Mouse (Mus musculus): ENCODE measurements at regions not wholly inside any gene's neighbourhood (a gene's known extent, or its start where the extent isn't known, plus 50 kb on each side); places are given as distances from the start of the nearest gene placed in this dataset.

DNA sequence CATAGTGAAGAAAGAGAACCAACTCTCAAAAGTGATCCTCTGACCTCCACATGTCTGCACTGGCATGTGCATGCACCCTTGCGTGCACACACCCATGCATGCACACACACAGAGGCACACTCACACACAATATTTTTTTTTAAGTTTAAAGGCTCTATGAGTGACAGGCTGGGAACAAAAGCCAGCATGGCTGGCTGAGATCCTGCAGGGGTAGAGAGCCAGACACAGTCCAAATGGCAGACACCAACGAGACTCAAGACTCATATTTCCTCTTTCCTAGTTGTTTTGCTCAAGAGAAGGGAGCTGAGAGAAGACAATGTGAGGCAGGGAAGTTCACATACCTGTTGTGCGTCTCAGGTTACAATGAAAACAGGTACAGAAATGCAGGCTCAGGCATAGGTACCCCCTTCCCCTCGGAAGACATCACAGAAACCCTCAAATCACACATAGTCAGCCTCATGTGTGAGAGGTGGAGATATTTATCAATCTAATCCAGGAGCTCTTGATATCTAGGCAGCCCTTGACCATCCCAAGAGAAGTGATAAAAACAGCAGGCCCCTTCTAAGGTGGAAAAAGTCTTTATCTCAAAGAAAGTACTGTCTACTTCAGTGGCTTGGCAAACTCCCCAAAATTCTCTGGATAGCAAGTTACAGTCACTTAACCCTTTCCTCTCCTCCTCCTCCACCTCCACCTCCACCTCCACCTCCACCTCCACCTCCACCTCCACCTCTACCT lies 101.4 kb upstream of the Cd180 start:
- DNase-seq, result no peak

DNA sequence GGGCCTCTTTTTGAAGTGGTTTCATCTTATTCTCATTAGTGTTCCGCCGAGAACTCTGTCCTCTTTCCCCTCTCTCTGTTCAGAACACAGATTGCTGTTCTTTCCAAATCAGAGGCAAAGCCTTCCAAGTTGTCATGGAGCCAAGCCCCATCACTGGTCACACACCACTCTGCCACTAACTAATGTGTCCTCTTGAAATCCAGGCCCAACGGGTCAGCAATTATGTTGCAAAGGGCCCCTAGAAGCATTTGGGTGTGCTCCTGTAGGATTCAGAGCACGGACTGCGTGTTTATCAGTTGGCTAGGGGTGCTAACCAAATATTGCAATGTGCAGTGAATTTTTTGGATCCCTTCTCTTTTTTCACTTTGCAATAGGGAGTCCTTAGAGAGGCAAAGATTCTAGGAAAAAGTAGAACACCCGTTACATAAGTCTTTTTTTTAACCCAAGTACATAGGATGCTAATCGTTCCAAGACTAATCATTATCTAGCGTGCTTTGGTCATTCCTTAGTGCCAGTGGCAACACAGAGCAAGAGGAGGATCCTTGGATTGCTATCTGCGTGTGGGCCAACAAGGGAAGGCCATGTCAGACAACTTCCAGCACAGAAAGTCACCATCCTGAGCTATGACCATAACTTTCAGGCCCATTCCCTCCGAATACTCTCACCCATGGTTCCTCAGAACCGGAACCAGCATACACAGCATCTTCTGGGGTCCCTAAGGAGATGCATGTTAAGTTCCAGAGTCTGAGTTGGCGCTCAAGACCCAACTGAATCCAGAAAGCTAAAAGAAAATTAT lies 99.8 kb upstream of the Cd180 start:
- peak; percentile 67 for DNase-seq

DNA sequence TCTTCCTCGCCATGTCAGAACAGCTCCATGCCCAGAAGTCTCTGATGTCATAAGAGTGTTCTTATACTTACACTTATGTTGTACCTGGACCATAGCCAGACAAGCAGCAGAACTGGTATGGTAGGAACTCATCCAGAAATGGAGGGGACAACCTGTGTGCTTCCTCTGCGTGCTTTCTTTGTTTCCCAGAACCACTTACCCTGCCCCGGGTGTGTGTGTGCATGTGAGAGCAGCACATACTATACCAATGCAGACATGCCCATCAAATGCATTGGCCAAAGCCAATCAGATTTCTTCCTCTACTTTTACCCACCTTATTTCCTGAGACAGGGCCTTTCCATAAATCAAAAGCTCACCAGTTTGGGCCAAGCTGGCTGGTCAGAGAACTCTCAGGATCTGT lies 99.2 kb upstream of the Cd180 start:
- DNase-seq, result no peak

DNA sequence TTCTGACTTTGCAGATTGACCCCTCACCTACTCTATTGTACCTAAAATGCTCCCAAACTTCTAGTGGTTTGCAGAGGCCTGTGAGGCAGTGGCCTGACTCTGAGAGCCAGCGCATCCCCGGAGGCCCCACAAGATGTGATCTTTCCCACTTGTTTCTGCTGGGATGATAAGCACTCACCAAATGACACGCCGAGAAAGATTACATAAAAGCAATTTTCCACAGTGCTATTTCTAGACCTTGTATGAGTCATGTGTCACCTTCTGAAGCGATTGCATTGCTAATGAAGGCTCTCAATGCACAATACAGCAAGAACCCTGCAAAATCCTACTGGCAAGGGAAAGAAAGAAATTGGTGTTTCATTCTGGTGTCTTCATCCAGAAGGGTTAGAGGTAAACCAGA lies 97.8 kb upstream of the Cd180 start:
- no peak for DNase-seq

DNA sequence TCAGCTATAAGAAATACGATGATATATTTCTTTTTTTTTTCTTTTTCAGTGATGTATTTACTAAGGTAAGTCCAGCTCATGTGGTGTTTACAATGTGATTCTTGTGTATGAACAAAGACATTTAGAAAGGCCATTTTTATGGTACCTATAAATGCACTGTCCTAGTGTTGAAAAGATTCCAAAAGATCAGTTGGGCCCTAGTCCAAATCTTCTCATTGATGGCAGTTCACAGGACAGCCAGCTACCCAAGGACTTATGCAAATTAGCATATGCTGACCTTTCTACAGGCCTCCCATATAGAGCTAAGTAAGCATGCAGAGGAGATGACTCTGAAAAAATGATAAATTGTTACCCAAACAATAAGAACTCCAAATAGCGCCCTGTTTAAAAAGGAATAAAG lies 97.3 kb upstream of the Cd180 start:
- DNase-seq, result no peak

DNA sequence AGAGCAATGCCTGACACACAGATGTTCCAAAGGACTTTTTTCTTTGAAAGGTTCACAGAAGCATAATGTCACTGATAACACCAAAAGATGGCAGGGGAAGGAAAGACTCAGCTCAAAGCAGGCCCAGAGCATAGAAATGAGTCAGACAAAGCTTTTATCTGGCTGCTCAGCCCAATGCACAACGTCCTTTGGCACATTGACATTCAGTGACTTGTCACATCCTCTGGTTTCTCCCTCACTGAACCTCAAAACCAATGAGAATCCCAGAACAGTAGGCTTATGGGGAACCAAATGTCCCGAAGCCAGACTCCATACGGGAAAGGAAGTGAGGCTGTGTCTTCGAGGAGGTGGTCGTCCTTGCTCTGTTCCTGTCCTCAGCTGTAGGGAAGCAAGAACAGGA lies 95.2 kb upstream of the Cd180 start:
- DNase-seq, result no peak

DNA sequence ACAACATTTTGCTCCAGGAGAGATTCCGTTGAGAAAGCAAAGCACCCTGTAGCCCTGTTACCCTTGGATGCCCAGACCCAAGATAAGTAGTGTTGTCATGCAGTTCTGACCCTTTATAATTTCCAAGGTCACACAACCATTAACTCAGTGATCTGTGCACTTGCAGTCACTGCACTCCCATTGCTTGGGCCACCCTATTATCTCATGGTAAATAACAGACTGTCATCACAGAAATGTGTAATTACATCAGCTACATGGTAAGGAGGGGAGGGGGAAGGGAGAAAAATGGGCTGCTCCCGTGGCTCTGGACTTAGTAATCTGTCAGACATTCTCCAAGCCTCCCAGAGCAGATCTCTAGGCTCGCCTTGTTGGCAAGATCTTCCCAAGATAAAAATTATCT lies 93.8 kb upstream of the Cd180 start:
- DNase-seq, result no peak

DNA sequence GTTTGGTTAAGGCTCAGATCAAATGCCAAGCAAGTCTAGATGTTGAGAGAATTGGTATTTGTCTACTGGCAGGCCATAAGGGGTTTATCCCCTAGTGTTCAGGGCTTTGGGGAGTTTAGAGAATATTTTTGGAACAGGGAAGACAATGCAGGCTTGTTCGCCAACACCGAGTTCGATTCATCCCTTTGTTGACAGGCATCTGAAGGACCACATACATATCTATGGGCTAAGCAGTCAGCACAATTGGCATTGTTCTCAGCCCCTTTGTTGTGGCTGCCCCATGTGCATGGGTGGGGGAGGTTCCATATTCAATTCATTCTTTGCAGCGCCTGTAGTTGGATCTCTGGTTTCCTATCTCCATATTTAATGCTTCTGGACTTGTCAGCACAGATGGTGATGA lies 93.3 kb upstream of the Cd180 start:
- DNase-seq, result no peak

DNA sequence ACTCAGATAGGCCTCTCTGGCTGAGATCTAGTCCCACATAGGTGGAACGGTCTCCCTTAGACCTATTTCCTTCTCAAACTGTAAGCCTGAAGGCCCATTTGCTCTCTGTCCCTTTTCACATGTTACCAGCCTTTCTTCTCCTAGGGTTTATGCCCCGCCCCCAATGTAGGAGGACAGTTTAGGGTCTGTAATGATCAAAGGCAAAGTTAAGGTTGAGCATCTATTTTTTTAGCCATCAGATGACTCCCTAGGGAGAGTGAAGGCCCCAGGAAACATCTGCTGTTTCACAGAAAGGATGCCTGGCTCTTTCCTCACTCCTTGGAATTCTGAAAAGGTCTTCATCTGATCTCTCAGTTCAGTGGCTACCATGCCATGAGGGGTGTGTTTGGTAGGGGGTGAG lies 68.9 kb upstream of the Cd180 start:
- DNase-seq, result no peak

DNA sequence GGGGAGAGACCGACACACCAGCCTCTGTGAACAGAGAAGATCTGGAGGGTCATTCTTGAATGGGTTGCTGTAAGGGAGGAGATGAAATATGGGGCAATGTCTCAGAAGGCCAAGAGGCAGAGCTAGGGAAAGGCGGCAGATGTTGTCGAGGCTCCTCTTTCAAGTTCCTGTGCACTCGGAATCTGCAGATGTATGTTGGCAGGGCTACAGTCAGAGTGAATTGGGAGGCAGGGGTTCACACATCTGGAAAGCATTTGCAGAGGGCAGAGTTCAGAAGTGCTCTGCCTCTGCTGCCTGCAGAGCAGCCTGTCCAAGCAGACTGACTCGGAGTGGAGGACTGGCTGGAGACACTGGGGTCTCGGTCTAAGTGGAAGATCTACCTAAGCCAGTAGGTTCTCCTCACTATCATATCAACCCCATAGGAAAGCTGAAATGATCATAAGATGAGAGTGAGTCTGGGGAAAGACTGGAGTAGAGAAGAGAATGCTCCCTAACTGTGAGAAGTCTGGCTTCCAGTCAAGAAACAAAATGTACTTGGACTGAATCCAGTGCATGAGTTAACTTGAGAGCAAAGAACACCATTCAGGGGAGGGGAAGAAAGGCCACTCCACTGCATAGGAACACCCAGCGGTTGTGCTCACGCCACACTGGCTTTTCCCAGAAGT lies 68.1 kb upstream of the Cd180 start:
- peak; percentile 81 for DNase-seq

DNA sequence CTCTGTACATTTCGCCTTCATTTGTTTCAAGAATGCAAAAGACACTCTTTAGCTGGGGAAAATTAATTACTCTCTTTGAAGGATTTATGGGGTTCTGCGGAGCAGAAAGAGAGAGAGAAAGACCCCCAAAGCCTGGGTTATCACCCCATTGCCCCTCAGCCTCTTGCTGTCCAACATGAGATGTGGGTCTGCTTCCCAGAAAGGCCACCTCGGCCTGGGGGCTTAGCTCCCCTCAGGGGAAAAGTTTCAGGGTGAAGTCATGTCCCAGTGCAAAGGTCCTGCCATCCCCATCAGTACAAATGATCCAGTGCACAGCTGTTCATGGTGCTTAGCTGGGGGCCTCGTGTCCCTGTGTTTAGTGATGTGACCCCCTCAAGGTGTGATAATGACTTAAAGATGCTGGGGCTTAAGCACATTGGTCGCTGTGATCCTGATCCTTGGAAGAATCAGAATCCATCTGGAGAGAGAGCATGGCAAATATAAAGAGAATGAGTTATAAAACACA lies 67.5 kb upstream of the Cd180 start:
- no peak for DNase-seq

DNA sequence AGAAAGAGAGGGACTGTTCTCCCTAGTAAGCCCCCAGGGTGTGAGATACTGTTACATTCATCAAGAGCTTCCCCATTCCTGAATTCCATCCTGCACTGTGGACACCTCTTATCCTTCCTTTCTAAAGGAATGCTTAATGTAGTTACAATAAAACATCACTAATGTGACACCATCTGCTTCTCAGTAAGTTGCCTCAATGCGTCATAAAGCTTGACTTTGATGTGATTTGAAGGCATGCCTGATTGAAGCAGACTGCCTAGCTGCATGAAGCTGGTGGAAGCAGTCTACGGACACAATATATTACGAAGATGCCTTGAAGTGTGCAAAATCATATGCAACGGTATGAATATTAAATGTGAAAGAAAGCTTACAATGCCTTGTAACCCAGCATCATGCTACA lies 65.6 kb upstream of the Cd180 start:
- DNase-seq, result no peak

DNA sequence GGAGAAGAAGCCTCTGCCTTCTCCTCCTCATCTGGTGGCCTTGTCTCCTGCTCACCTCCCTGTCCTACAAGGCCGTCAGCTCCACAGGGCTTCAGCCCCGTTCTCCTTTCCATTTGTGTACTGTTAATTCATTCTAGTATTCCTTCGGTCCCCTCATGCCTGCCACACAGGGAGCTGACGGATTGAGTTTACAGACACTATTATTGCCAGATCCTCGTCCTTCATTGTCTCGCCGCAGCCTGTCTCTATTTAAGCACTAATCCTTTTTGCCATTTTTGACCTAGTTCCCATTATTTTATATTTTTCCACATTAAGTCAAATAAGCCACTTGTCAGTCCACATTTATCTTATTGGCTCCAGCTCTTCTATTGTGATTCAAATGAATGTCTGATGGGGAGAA lies 64.2 kb upstream of the Cd180 start:
- no peak for DNase-seq

DNA sequence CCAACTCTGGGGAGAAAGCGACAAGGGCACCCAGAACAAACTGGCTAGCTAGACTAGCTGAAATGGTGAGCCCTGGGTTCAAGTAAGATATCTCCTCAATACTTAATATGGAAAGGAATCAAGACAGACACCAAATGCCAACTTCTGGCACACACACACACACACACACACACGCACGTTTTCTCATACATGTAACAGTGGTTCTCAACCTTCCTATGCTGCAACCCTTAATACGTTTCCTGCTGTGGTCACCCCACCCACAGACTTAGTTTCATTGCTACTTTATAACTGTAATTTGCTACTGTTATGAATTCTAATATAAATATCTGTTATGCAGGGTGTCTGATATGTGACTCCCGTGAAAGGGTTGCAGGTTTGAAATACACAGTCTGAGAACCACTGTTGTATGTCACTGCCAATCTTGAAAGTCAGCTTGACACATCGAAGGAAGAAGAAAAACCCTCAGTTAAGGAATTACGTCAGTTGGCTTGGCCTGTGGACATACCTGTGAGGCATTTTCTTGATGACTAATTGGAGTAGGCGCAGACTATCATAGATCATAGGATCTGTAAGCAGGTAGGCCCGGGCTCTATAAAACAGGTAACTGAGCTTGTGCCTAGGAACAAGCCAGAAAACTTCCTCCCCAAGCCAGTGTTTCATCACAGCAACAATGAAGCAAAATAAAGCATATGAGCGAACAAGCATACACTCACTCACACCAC lies 59.0 kb upstream of the Cd180 start:
- DNase-seq, result no peak

DNA sequence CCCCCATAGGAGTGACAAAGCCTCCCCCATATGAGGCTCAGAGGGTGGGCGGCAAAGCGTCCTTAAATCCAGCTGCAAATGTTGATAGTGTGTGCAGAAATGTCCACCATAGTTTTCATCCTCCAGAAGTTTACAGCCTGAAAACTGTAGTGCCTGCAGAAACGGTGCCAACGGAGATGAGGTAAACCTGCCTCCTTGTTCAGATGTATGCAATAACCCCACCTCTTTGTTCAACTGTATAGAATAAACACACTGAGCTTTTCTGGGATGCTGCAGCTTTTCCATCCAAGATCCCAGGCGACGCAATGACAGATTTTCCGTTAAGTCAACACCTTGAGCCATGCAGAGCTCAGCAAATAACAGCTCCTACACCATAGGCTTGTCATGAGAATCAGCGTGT lies 57.3 kb upstream of the Cd180 start:
- DNase-seq, result no peak

DNA sequence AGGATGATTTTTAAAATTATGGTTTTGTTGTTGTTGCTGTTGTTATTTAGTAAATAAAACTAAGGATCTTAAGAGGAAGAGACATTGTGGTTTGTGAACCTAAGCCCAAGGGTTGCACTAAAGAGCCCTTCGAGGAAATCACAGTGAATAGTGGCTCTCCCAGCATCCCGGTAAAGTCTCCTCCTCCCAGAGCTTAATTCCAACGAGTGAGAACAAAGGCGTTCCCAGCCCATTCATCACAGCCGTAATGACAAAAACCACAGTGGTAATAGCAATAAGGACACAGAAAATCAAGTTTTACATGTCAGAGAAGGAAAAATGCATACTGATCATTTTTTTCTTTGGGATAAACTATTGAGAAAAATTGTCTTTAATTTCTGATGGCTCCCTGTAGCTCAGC lies 56.3 kb upstream of the Cd180 start:
- no peak for DNase-seq

DNA sequence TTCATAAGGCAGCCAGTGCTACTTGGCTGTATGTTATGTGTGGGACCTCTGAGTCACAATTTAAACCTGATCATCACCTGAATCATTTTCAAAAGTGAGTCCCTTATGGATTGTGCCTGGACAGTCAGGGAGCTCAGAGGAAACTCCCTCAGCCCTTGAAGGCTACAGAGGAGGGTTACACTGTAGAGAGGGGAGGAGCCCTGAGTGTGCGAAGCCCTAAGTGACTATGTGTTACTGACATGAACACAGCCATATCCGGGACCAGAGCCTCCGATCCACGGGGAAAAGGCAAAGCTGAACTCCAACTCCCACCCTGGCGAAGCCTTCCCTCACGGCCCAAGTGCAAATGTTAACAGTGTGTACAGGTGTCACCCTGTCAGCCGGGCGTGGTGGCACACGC lies 53.7 kb upstream of the Cd180 start:
- DNase-seq, result no peak

DNA sequence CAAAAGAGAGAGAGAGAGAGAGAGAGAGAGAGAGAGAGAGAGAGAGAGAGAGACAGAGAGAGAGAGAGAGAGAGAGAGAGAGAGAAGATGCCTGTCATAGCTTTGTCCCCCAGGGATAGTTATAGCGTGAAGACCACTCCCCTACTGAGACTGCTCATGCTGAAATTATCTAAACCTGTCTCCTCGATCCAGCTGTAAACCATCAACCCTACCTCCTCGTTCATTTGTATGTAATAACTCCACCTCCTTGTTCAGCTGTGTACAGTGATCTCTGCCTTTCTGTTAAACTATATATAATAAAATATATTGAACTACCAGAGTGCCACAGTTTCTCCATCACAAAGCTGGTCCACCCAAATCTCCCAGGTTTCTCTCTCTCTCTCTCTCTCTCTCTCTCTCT lies 53.2 kb upstream of the Cd180 start:
- DNase-seq, result no peak
